Mouse (Mus musculus): ENCODE results near the gene Fgd5.

GRCm38 (mm10) chr6:92013035-92013434 is 34.4 kb downstream of the Fgd5 start:
- TF ChIP-seq CTCF (IDR thresholded peaks at IDR 0.05 in 2 of 3, conservative IDR thresholded peaks at IDR 0.05 in 1 of 3; ENCODE audit: control insufficient read depth in 1 of 3, insufficient read depth in 1 of 3, low read depth in 2 of 3, low read length in 3 of 3, poor library complexity in 1 of 3, severe bottlenecking in 1 of 3), result no peak
- no peak for TF ChIP-seq POLR2A (IDR thresholded peaks at IDR 0.05; ENCODE audit: control insufficient read depth in 1 of 2, insufficient read depth in 1 of 2, low read depth in 1 of 2, low read length in 2 of 2, poor library complexity in 1 of 2)
- no peak for TF ChIP-seq POLR2AphosphoS5 (IDR thresholded peaks at IDR 0.05; ENCODE audit: borderline replicate concordance, low read depth, low read length)
- no peak for TF ChIP-seq TCF12 (IDR thresholded peaks at IDR 0.05; ENCODE audit: low read depth, low read length)
- TF ChIP-seq EP300 (IDR thresholded peaks at IDR 0.05; ENCODE audit: low read depth in 1 of 2, low read length in 2 of 2), result no peak
- TF ChIP-seq USF1 (IDR thresholded peaks at IDR 0.05; ENCODE audit: low read depth, low read length), result no peak
- no peak for TF ChIP-seq HCFC1 (IDR thresholded peaks at IDR 0.05; ENCODE audit: low read depth, low read length)
- TF ChIP-seq SMC3 (IDR thresholded peaks at IDR 0.05; ENCODE audit: low read depth, low read length), result no peak
- no peak for TF ChIP-seq GATA1 (IDR thresholded peaks at IDR 0.05; ENCODE audit: low read depth, low read length)
- TF ChIP-seq ZKSCAN1 (IDR thresholded peaks at IDR 0.05; ENCODE audit: low read depth, low read length), result no peak
- no peak for TF ChIP-seq RCOR1 (IDR thresholded peaks at IDR 0.05; ENCODE audit: low read depth, low read length)
- TF ChIP-seq MEF2A (IDR thresholded peaks at IDR 0.05; ENCODE audit: extremely low read depth, insufficient replicate concordance, low read depth, low read length, poor library complexity, severe bottlenecking), result no peak
- no peak for TF ChIP-seq POLR2AphosphoS2 (IDR thresholded peaks at IDR 0.05; ENCODE audit: low read length)
- TF ChIP-seq KAT2A (conservative IDR thresholded peaks at IDR 0.05; ENCODE audit: low read depth, low read length), result no peak
